Mouse (Mus musculus) layer of hippocampus, adult 9-11 months (tissue): ENCODE data around the gene Enpp1.

Source experiments
- DNase-seq: peaks from one replicate; pipeline ENCODE4 v3.0.0; 2022

Enpp1 gene

DNA sequence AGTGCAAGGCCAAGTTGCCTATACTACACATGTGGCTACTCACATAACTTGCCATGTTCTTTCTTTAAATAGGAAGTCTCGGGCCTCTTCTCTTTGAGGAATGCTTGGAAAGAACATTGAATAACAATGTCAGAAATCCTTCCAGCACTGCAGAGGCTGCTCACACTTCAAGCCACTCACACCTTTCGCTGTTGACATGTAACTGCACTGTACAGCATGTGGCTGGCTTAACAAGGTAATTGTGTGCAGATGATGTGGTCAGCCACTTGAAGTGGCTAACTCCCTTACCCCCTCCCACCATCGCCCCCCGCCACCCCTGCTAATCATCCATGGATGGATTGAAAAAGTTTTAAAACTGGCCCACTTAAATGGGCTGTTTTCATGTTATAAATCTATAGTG lies 118.4 kb downstream of the Enpp1 start:
- no peak for DNase-seq

DNA sequence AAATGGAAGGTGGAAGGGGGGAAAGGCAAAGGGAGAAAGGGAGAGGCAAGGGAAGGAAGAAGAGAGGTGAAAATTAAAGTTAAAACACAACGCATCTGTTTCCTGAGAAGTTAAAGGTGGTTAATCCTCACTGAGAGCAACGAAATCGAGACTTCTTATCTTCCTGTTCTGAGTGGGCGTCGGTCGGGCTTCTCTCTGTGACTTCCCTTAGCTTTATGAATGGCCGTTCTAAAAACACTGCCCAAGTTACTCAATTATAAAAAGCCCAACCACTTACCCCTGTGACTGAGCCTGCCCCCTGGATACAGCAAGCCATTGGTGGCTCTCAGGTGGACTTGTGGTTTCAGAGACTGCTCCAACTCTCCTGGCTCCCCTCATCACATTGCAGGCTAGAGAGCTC lies 119.0 kb downstream of the Enpp1 start:
- no peak for DNase-seq

GRCm38 (mm10) chr10:24592318-24592717 lies 119.6 kb downstream of the Enpp1 start:
- DNase-seq = no peak

DNA sequence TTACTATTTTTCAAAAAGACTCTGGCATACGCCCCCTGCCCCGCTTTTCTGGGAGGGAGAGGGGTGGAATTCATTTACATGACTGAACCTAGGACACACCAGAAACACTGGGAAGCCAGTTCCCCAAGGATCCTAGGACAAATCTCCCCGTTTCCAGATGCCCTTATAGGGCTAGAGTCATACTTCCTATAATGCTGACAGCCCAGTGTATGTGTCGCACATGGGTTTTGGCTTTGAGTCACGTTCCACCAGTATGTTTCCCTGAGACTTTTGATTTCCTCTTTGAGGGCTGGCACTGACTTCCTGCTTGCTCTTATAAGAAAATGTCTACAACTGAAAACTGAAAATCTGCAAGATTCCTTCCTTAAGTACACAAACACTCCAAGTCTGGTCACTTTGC lies 120.2 kb downstream of the Enpp1 start:
- DNase-seq = no peak

DNA sequence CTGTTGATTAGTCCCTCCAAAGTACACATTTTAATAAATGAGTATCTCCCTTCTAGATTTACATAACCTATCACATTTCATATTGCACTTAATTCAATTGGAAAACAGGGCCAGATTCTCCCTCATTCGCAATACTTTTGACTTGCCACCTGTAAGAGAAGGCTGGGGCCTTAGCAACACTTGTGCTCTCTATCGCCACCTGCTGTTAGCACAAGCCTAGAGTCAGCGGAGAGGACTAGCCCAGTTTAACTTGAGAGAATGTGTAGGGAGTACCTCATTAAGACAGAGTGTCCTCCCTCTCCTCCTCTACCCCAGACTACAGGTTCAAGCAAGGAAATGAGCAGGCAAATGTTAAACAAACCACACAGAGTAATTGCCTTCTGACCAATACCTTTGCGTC lies 120.8 kb downstream of the Enpp1 start:
- DNase-seq = peak; percentile 51

GRCm38 (mm10) chr10:24590546-24590945 lies 121.4 kb downstream of the Enpp1 start:
- DNase-seq = no peak

GRCm38 (mm10) chr10:24589238-24589637 lies 122.7 kb downstream of the Enpp1 start:
- DNase-seq = no peak

DNA sequence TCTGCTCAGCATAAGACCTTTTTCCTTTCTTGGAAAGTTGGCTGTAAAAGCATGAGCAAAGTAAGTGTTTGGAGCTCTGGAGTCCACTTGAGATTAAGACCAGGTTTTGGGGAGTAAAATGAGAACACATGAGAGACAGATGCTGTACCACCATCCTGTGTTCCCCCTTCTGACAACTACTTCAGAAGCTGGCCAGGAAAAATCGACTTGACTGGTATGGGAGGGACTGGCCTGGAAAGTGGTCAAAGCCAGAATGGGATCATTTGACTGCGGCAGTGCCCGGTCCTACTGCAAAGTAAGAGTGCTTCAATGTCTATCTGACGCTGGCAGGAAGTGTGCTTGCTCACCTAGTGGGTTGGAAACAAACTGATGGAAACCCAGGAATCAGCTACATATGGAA lies 123.1 kb downstream of the Enpp1 start:
- DNase-seq = no peak
